Comparison of ENCODE assay signal across 9 mouse cellular contexts in genomic region chr6:48397336-48397735, GRCm38 (mm10). TPM values are rescaled to one million over a fixed set of nuclear protein-coding genes. Genes with fewer than 3 reads are reported as not detected.
DNase-seq lines count a peak whose midpoint lies in the region; ATAC-seq and TF ChIP-seq lines count a peak whose summit lies in the region.
"Had no signal": no experiment of that assay in that cellular context is flagged by ENCODE, and none has a peak within 500 bp of the region (broad histone marks: within the 10 kb centered on the region; RNA-seq: fewer than 3 reads in every experiment).

No protein-coding gene starts in this region.

- H3K9me3 ChIP-seq in heart, postnatal 0 days (replicated peaks; ENCODE audit: control insufficient read depth, low read length), result no peaks in the 10 kb centered on the region
- H3K9me3 ChIP-seq in lung, embryonic 15.5 days, result no peaks in the 10 kb centered on the region
- H3K9me3 ChIP-seq: midbrain, embryonic 12.5 days had no signal

- peaks cover 40% of the 10 kb centered on the region for H3K4me1 ChIP-seq in heart, postnatal 0 days (ENCODE audit: control insufficient read depth, insufficient read depth)
- H3K4me1 ChIP-seq in lung, embryonic 15.5 days, result peaks cover 16% of the 10 kb centered on the region

- TF ChIP-seq CTCF in heart, postnatal 0 days (IDR thresholded peaks at IDR 0.05; ENCODE audit: low read depth), result peak; percentile 53

- peak overlapping the region; percentile 90 for H3K27ac ChIP-seq in heart, postnatal 0 days (ENCODE audit: low read depth)
- no peak overlapping the region for H3K27ac ChIP-seq in lung, embryonic 15.5 days
- H3K27ac ChIP-seq: midbrain, embryonic 12.5 days had no signal

- no peaks in the 10 kb centered on the region for H3K27me3 ChIP-seq in heart, postnatal 0 days (ENCODE audit: control insufficient read depth, insufficient read depth, low read length)
- no peaks in the 10 kb centered on the region for H3K27me3 ChIP-seq in lung, embryonic 15.5 days

- H3K36me3 ChIP-seq in heart, postnatal 0 days (replicated peaks; ENCODE audit: control insufficient read depth, insufficient read depth, low read length), result no peaks in the 10 kb centered on the region
- no peaks in the 10 kb centered on the region for H3K36me3 ChIP-seq in lung, embryonic 15.5 days
- H3K36me3 ChIP-seq: midbrain, embryonic 12.5 days had no signal

- H3K4me2 ChIP-seq in heart, postnatal 0 days (ENCODE audit: low read depth, low read length), result peak overlapping the region; percentile 84
- H3K4me2 ChIP-seq in lung, embryonic 15.5 days, result peak overlapping the region; percentile 87; the same call in 1 of the 2 replicates

- ATAC-seq in heart, postnatal 0 days (ENCODE audit: insufficient read depth, low read depth), result peak; percentile 64; the same call in 1 of the 2 replicates
- ATAC-seq in lung, embryonic 15.5 days (ENCODE audit: borderline replicate concordance, extremely low read depth, low FRiP score, low TSS enrichment), result no peak

- TF ChIP-seq EP300 in heart, postnatal 0 days (IDR thresholded peaks at IDR 0.05; ENCODE audit: low read depth), result 0 out of 2 replicates have a peak, but pooled peaks have one; percentile 34

- 37% methylated on average over 4 of the region's 4 CpGs for WGBS in heart, postnatal 0 days
- 61% methylated on average over 4 of the region's 4 CpGs for WGBS in lung, embryonic 15.5 days

- DNase-seq in embryo, embryonic 11 days, result peak; percentile 57
- DNase-seq in embryo, embryonic 9.5 days (ENCODE audit: extremely low spot score), result no peak
- DNase-seq in A20 (ENCODE audit: low read depth, low spot score), result peak; percentile 52
- DNase-seq in cerebellum, adult 18-20 months, result peak; percentile 74 to 84
- DNase-seq in heart, postnatal 0 days (ENCODE audit: low spot score), result peak; percentile 85
- peak; percentile 51 for DNase-seq in thymus, postnatal 14 days
- DNase-seq in ovary, postnatal 36 days (ENCODE audit: low spot score), result no peak

- H3K9ac ChIP-seq in heart, postnatal 0 days (replicated peaks; ENCODE audit: low read depth, low read length), result 0 out of 2 replicates have a peak overlapping the region, but pooled peaks have one; percentile 20
- no peak overlapping the region for H3K9ac ChIP-seq in lung, embryonic 15.5 days

- H3K4me3 ChIP-seq in heart, postnatal 0 days (ENCODE audit: low read depth, low read length), result no peak overlapping the region
- H3K4me3 ChIP-seq in lung, embryonic 15.5 days, result no peak overlapping the region; the same call in 1 of the 2 replicates

RNA-seq across cellular contexts. Expression of gene Krba1, which starts 1.9 kb away (rescaled TPM):
- 26.8 and 33.8 TPM in 2 replicates for total RNA-seq in heart, postnatal 0 days (2014; rRNA removed; ENCODE audit: low replicate concordance)
- polyA plus RNA-seq in heart, postnatal 0 days (2015; fragmentation: Nextera tagmentation; extraction: Ambion mirVana), result 11.7 and 14.8 TPM in 2 replicates
- 18.5 and 19.8 TPM in 2 replicates for polyA plus RNA-seq in lung, embryonic 15.5 days (2015; fragmentation: Nextera tagmentation; extraction: Ambion mirVana)

RNA-seq across cellular contexts. Expression of gene Zfp467, which starts 48.3 kb away (rescaled TPM):
- total RNA-seq in heart, postnatal 0 days (2014; rRNA removed; ENCODE audit: low replicate concordance), result 20.2 and 27.4 TPM in 2 replicates
- 22.1 and 24.6 TPM in 2 replicates for polyA plus RNA-seq in heart, postnatal 0 days (2015; fragmentation: Nextera tagmentation; extraction: Ambion mirVana)
- polyA plus RNA-seq in lung, embryonic 15.5 days (2015; fragmentation: Nextera tagmentation; extraction: Ambion mirVana), result 18.9 and 22.0 TPM in 2 replicates

RNA-seq across cellular contexts. Expression of gene Sspo, which starts 50.7 kb away (rescaled TPM):
- total RNA-seq in heart, postnatal 0 days (2014; rRNA removed; ENCODE audit: low replicate concordance), result 1.0 and 3.4 TPM in 2 replicates
- 0.15 TPM in 2 replicates for polyA plus RNA-seq in heart, postnatal 0 days (2015; fragmentation: Nextera tagmentation; extraction: Ambion mirVana)
- 0.29 and 0.44 TPM in 2 replicates for polyA plus RNA-seq in lung, embryonic 15.5 days (2015; fragmentation: Nextera tagmentation; extraction: Ambion mirVana)

Comparison
In these comparisons a context has a peak if more than half of its experiments do, and no peak if none do; other contexts are left out.
1. DNase-seq: peak in embryo, embryonic 11 days (single experiment), A20 (single experiment), cerebellum, adult 18-20 months (2 of 2), heart, postnatal 0 days (single experiment) and thymus, postnatal 14 days (single experiment); none in embryo, embryonic 9.5 days (single experiment) and ovary, postnatal 36 days (single experiment).